Mouse (Mus musculus): ENCODE data around the gene Dis3l. TPM values are rescaled to one million over a fixed set of nuclear protein-coding genes. Genes with fewer than 3 reads are reported as not detected.
"Not testable (repeated sequence)": the region's sequence is repeated elsewhere in the genome, so short reads cannot be mapped to it uniquely, and the experiment has no call there.

The Dis3l gene
- polyA plus RNA-seq, 1 experiment from 2014 or later = 23.0 TPM

DNA sequence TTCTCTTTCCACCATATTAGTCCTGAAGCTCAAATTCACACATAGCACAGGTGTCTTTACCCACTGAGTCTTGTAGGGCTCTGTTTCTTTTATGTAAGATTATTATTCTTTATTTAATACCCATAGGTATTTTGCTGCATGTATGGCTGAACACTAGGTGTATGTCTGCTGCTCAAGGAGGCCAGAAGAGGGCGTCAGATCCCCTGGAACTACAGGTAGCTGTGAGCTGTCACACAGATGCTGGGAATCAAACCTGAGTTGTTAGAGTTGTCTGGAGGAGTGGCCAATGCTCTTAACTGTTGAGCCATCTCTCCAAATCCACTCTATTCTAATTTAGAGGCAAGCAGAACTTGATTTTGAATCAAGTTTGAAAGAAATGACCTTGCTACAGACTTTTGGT lies 29.0 kb downstream of the Dis3l start:
- 33% methylated on average over 1 of the region's 1 CpGs for WGBS
- Histone ChIP-seq H3K9ac (no peak overlapping the region), H3K36me3 (peaks cover 62% of the 10 kb centered on the region), H3K4me2 (replicated peaks) (no peak overlapping the region), H3K27me3 (no peaks in the 10 kb centered on the region), H3K4me1 (no peaks in the 10 kb centered on the region), H3K27ac (no peak overlapping the region), H3K4me3 (no peak overlapping the region), H3K9me3 (no peaks in the 10 kb centered on the region)
- ATAC-seq (ENCODE audit: low FRiP score, low read depth) = no peak

DNA sequence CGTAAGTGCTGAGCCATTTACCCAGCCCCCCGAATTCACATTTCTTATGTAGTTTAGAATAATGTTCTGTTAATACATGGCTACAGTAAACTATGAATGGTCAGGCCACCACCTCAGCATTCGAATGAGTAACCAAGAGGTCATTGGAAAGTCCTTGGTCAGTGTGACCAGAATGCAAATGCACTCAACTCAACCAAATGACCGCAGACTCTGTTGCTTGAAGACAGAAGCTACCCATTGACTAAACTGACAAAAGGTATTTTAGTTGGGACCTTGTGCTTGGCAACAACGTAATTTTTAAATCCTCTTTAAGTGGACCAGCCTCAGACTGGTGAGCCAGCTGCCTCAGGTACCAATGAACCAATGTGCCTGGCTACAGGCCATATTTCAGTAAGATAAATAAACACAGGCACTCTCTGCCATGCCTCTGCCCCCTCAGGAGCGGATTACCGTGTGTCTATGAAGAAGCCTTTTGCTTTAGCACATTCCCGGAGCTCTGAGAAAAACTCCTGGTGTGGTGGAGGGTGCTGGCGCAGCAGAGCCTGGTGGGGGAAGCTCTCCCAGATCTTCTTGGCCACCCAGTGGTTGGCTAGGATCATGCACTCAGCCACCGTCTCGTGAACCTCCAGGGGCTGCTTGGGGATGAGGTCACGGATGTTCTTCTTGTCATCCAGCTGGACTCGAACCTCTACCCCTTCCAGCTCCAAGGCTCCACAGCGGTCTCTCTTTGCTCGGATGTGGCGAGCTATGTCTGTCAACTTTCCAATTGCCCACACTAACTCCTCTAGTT lies 29.9 kb downstream of the Dis3l start:
- H3K4me2 ChIP-seq (replicated peaks) = no peak overlapping the region
- no peaks in the 10 kb centered on the region for H3K4me1 ChIP-seq
- 77% methylated on average over 16 of the region's 16 CpGs for WGBS
- H3K9me3 ChIP-seq = no peaks in the 10 kb centered on the region
- no peaks in the 10 kb centered on the region for H3K27me3 ChIP-seq
- H3K9ac ChIP-seq = no peak overlapping the region
- H3K36me3 ChIP-seq = peaks cover 67% of the 10 kb centered on the region
- no peak overlapping the region for H3K4me3 ChIP-seq
- no peak for ATAC-seq (ENCODE audit: low FRiP score, low read depth)
- H3K27ac ChIP-seq = no peak overlapping the region

DNA sequence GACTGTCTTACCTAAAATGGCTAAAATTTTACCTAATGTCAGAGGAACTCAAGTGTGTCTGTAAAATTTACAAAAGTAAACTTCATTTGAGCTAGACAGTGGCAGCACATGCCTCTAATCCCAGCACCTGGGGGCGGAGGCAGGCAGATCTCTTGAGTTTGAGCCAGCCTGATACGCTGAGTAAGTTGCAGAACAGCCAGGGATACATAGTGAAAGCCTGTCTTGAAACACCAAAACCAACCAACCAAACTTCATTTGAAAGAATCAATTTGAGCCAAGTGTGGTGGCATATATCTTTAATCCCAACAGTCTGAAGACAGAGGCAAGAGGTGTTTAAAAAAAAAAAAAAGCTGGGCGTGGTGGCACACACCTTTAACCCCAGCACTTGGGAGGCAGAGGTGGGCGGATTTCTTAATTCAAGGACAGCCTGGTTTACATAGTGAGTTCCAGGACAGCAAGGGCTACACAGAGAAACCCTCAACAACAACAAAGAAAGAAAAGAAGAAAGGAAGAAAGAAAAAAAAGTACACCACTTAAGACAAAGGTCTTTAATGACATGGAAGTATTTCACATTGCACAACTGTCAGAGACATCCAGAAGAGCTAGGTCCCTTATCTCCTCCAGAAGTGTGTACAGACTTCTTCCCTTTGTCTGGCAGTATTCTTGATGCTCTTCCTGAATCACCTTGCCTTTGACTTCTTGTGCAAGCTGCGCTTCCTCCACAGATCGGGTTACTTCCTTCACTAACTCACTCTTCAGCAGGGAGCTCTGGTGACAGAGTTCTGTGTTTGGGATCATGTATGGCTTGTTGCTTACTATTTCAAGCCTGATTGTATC lies 34.4 kb downstream of the Dis3l start:
- H3K9me3 ChIP-seq = no peaks in the 10 kb centered on the region
- no peaks in the 10 kb centered on the region for H3K27me3 ChIP-seq
- no peaks in the 10 kb centered on the region for H3K4me1 ChIP-seq
- peaks cover 79% of the 10 kb centered on the region for H3K36me3 ChIP-seq
- 79% methylated on average over 6 of the region's 6 CpGs for WGBS
- H3K4me3 ChIP-seq = no peak overlapping the region
- no peak overlapping the region for H3K27ac ChIP-seq
- no peak for ATAC-seq (ENCODE audit: low FRiP score, low read depth)
- no peak overlapping the region for H3K9ac ChIP-seq
- H3K4me2 ChIP-seq (replicated peaks) = no peak overlapping the region

DNA sequence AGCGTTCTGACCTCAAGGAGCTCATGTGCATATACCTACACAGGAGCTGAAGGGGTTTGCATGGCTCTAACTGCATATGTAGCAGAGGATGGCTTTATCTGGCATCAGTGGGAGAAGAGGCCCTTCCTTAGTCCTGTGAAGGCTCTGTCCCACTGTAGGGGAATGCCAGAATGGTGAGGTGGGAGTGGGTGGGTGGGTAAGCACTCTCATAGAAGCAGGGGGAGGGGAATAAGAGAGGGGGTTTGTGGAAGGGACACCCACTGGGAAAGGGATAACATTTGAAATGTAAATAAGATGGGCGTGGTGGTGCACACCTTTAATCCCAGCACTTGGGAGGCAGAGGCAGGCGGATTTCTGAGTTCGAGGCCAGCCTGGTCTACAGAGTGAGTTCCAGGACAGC lies 38.0 kb downstream of the Dis3l start:
- not testable (repeated sequence) for H3K27me3 ChIP-seq; H3K4me2 ChIP-seq (replicated peaks); ATAC-seq (ENCODE audit: low FRiP score, low read depth); H3K4me1 ChIP-seq; H3K9ac ChIP-seq; H3K9me3 ChIP-seq; H3K27ac ChIP-seq; H3K4me3 ChIP-seq
- 92% methylated on average over 4 of the region's 4 CpGs for WGBS
- peaks cover 85% of the 10 kb centered on the region for H3K36me3 ChIP-seq

DNA sequence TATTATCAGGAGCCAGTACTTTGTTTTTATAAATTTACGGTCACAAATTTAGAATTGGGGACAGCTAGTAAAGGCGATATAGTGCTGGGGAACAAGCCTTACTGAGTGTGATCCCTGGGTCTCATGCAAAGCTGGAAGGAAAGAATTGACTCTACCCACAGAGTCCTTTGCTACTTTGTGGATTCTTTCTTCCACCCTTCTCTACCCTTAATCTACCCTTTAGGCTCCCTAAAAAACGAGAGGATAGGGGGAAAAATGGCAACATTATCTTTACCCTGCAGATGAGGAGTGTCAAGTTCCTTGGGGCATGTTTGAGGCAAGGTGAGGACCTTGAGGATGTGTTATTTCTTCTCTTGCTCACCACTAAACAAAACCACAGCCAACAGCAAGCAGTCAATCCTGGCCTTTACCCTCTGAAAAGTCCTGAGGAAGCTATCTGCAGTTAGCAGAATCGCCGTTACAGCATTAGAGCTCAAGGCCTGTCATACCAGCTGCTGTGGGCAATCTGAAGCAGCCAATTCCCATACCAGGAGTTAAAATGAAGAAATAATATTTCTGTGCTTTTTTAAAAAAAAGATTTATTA lies 58.6 kb downstream of the Dis3l start:
- Histone ChIP-seq H3K9ac (peak overlapping the region; percentile 96), H3K9me3 (no peaks in the 10 kb centered on the region), H3K27me3 (no peaks in the 10 kb centered on the region), H3K36me3 (peaks cover 15% of the 10 kb centered on the region), H3K4me2 (replicated peaks) (peak overlapping the region; percentile 73), H3K4me1 (peaks cover 10% of the 10 kb centered on the region), H3K27ac (peak overlapping the region; percentile 96; the same call in 1 of the 2 replicates), H3K4me3 (peak overlapping the region; percentile 78)
- 62% methylated on average over 5 of the region's 5 CpGs for WGBS
- ATAC-seq (ENCODE audit: low FRiP score, low read depth) = no peak

DNA sequence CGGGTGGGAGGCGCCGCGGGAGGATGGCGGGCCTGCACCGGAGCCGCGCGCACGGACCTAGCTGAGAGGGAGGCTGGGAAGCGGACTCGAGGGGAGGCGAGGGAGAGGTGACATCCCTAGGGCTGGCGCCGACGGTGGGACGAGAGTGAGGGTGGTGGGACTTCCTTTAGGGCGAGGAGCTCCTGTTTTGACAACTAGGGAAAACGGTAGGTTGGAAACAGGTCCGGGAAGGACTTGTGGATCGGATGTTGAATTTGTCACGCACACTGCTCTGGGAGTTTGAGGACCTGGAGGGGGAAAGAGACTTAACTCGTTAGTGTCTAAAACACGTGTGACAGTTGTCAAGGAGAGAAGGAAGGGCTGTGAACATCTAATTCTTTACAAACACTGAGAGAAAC lies 59.3 kb downstream of the Dis3l start:
- Histone ChIP-seq H3K9ac (peak overlapping the region; percentile 96), H3K9me3 (no peaks in the 10 kb centered on the region), H3K27ac (peak overlapping the region; percentile 96), H3K27me3 (no peaks in the 10 kb centered on the region), H3K4me2 (replicated peaks) (peak overlapping the region; percentile 73), H3K4me3 (peak overlapping the region; percentile 78), H3K4me1 (peaks cover 10% of the 10 kb centered on the region), H3K36me3 (peaks cover 10% of the 10 kb centered on the region)
- peak; percentile 85 for ATAC-seq (ENCODE audit: low FRiP score, low read depth)
- under 1% methylated on average over 24 of the region's 24 CpGs for WGBS

DNA sequence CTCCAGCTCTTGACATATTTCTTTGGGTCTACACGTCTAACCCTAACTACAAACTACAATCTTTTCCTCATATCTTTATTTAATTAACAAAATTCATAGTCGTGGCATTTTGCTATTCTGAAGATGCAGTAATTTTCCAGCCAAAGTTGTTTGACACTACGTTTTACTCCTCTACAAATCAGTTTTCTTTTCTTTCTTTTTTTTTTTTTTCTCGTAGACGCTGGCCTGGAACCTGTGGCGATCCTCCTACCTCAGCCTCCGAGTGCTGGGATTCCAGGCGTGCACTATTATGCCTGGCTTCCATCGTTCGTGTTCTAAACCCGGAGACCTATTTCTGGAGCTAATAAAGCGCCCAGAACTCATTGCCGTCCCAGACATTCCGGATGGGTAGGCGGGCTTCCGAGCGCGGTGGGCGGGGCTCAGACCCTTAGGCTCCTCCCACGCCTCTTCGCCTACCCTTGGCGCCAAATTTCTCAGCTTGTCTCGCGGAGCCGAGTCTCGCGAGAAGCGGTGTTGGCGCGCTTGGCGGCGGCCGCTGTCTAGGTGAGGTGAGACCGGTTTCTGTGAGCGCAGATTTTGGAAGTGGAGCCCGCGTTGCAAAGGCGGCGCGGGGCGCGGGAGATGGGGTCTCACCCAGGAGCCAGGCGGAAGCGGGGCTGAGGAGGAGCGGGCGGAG lies 59.8 kb downstream of the Dis3l start, which contains the start of gene Tipin:
Gene Tipin, plus strand, starts transcription at position 477 of the 676 bp plus-strand sequence.
- H3K4me3 ChIP-seq = peak within 1 kb of the TSS; percentile 78
- H3K9me3 ChIP-seq = no peaks in the 10 kb centered on the region
- peak within 1 kb of the TSS; percentile 73 for H3K4me2 ChIP-seq (replicated peaks)
- ATAC-seq (ENCODE audit: low FRiP score, low read depth) = peak; percentile 91
- H3K27ac ChIP-seq = peak within 1 kb of the TSS; percentile 96
- WGBS = 3% methylated on average over 46 of the region's 46 CpGs
- H3K9ac ChIP-seq = peak within 1 kb of the TSS; percentile 96
- H3K27me3 ChIP-seq = no peaks in the 10 kb centered on the region
- H3K4me1 ChIP-seq = peaks cover 10% of the 10 kb centered on the region
- peaks cover 8% of the 10 kb centered on the region; the same call in 1 of the 2 replicates for H3K36me3 ChIP-seq

DNA sequence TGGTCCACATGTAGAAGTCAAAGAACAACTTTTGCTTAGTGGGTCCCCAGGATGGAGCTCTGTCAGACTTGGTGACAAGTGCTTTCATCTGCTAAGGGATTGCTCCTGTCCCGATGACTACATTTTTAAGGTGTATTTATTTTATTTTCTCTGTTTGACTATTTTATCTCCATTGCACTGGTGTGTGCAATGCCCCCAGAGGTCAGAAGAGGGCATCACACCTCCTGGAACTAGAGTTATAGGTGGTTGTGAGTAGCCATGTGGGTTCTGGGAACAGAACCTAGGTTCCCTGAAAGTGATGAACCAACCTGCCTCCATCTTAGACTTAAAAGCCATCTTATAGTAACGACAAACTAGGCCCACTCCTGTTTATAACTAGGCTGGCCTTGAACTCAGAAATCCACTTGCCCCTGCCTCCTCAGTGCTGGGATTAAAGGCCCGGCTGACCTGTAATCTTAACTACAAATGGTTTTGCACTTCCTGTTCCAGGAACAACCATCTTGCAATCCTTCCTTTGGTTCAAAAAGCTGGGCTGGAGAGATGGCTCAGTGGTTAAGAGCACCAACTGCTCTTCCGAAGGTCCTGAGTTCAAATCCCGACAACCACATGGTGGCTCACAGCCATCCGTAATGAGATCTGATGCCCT lies 62.3 kb downstream of the Dis3l start:
- no peaks in the 10 kb centered on the region for H3K36me3 ChIP-seq
- H3K27ac ChIP-seq = no peak overlapping the region
- H3K9me3 ChIP-seq = no peaks in the 10 kb centered on the region
- WGBS = 94% methylated on average over 6 of the region's 6 CpGs
- H3K9ac ChIP-seq = no peak overlapping the region
- H3K4me2 ChIP-seq (replicated peaks) = no peak overlapping the region
- ATAC-seq (ENCODE audit: low FRiP score, low read depth) = no peak
- H3K4me3 ChIP-seq = no peak overlapping the region
- H3K27me3 ChIP-seq = no peaks in the 10 kb centered on the region
- peaks cover 10% of the 10 kb centered on the region for H3K4me1 ChIP-seq

DNA sequence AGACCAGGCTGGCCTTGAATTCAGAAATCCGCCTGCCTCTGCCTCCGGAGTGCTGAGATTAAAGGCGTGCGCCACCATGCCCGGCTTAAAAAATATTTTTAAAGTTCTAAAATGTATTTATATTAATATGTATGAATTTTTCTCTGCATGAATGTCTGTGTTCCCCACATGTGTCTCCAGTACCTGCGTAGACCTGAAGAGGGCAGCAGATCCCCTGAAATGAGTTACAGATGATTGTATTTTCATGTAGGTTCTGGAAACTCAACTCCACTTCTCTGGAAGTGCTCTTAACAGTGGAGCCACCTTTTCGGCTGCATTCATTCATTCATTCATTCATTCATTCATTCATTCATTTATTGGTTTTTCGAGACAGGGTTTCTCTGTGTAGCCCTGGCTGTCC lies 63.4 kb downstream of the Dis3l start:
- Histone ChIP-seq H3K4me3 (no peak overlapping the region), H3K4me1 (peaks cover 8% of the 10 kb centered on the region), H3K36me3 (no peaks in the 10 kb centered on the region), H3K9ac (no peak overlapping the region), H3K9me3 (no peaks in the 10 kb centered on the region), H3K27me3 (no peaks in the 10 kb centered on the region), H3K4me2 (replicated peaks) (no peak overlapping the region), H3K27ac (no peak overlapping the region)
- ATAC-seq (ENCODE audit: low FRiP score, low read depth) = no peak
- WGBS = 64% methylated on average over 8 of the region's 8 CpGs

DNA sequence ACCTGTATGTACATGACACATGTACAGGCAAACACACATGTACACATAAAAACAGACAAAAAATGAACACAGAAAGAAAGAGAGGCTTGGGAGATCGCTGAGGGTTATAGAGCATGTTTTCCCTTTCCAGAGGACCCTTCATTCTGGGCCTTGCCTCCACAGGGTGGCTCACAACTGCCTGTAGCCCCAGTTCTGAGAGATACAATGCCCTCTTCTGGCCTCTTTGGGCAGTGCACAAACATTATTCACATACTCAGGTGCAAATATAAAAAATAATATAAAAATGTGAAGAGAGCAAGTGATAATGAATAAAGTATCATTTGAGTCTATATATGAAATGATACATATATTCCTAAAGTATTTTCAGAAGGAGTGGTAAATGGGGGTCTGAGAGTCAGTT lies 66.2 kb downstream of the Dis3l start:
- H3K4me2 ChIP-seq (replicated peaks) = no peak overlapping the region
- no peak overlapping the region for H3K27ac ChIP-seq
- no peaks in the 10 kb centered on the region for H3K36me3 ChIP-seq
- no peaks in the 10 kb centered on the region for H3K9me3 ChIP-seq
- H3K4me1 ChIP-seq = no peaks in the 10 kb centered on the region
- H3K9ac ChIP-seq = no peak overlapping the region
- H3K27me3 ChIP-seq = no peaks in the 10 kb centered on the region
- WGBS = 76% methylated on average over 1 of the region's 1 CpGs
- no peak overlapping the region for H3K4me3 ChIP-seq
- ATAC-seq (ENCODE audit: low FRiP score, low read depth) = no peak

DNA sequence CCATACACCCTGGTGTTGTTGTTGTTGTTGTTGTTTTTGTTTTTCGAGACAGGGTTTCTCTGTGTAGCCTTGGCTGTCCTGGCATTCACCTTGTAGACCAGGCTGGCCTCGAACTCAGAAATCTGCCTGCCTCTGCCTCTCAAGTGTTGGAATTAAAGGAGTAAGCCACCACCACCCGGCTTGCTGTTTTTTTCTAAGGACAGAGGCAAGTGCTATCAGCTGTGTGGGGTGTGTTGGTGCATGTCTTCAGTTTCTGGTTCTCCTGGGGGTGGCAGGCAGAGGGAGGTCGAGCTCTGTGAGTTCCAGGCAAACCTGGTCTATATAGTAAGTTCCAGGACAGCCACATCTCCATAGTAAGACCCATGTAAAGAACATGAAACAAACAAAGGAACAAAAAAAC lies 66.8 kb downstream of the Dis3l start:
- WGBS = 77% methylated on average over 4 of the region's 4 CpGs
- Histone ChIP-seq H3K9ac (no peak overlapping the region), H3K27ac (no peak overlapping the region), H3K27me3 (no peaks in the 10 kb centered on the region), H3K4me3 (no peak overlapping the region), H3K4me2 (replicated peaks) (no peak overlapping the region), H3K9me3 (no peaks in the 10 kb centered on the region), H3K4me1 (no peaks in the 10 kb centered on the region), H3K36me3 (no peaks in the 10 kb centered on the region)
- no peak for ATAC-seq (ENCODE audit: low FRiP score, low read depth)

Measured in limb, embryonic 13.5 days (tissue).